ENCODE assay signal across 27 mouse cellular contexts in genomic region chr9:88244492-88244891, GRCm38 (mm10).
"Had no signal": no experiment of that assay in that cellular context is flagged by ENCODE, and none has a peak within 500 bp of the region (broad histone marks: within the 10 kb centered on the region; RNA-seq: fewer than 3 reads in every experiment).

No protein-coding gene starts in this region.

- H3K4me2 ChIP-seq: embryonic facial prominence, embryonic 12.5 days; embryonic facial prominence, embryonic 13.5 days; embryonic facial prominence, embryonic 15.5 days; forebrain, embryonic 12.5 days; forebrain, embryonic 13.5 days; forebrain, embryonic 15.5 days had no signal

- H3K4me3 ChIP-seq: embryonic facial prominence, embryonic 10.5 days; embryonic facial prominence, embryonic 12.5 days; embryonic facial prominence, embryonic 13.5 days; embryonic facial prominence, embryonic 15.5 days; erythroblast, embryonic 14.5 days; forebrain, embryonic 10.5 days; forebrain, embryonic 12.5 days; forebrain, embryonic 13.5 days; forebrain, embryonic 15.5 days; gastrocnemius, adult 2 months had no signal

- H3K4me1 ChIP-seq: embryonic facial prominence, embryonic 12.5 days; embryonic facial prominence, embryonic 15.5 days had no signal

- H3K9me3 ChIP-seq: embryonic facial prominence, embryonic 10.5 days; embryonic facial prominence, embryonic 12.5 days; embryonic facial prominence, embryonic 13.5 days; embryonic facial prominence, embryonic 15.5 days; forebrain, embryonic 10.5 days; forebrain, embryonic 12.5 days; forebrain, embryonic 13.5 days; forebrain, embryonic 15.5 days had no signal

- ATAC-seq: forebrain, embryonic 13.5 days; forebrain, embryonic 14.5 days; forebrain, embryonic 15.5 days; forebrain, embryonic 16.5 days; forebrain, postnatal 0 days had no signal

- H3K27me3 ChIP-seq: embryonic facial prominence, embryonic 12.5 days; embryonic facial prominence, embryonic 13.5 days; embryonic facial prominence, embryonic 15.5 days; forebrain, embryonic 13.5 days; forebrain, embryonic 15.5 days had no signal

- H3K9ac ChIP-seq: embryonic facial prominence, embryonic 12.5 days; embryonic facial prominence, embryonic 13.5 days; embryonic facial prominence, embryonic 15.5 days; forebrain, embryonic 12.5 days; forebrain, embryonic 13.5 days; forebrain, embryonic 15.5 days; forebrain, postnatal 0 days had no signal

- H3K27ac ChIP-seq: embryonic facial prominence, embryonic 10.5 days; embryonic facial prominence, embryonic 12.5 days; embryonic facial prominence, embryonic 13.5 days; embryonic facial prominence, embryonic 15.5 days; forebrain, embryonic 10.5 days; forebrain, embryonic 12.5 days; forebrain, embryonic 13.5 days; forebrain, embryonic 15.5 days; gastrocnemius, adult 2 months had no signal

- H3K36me3 ChIP-seq: embryonic facial prominence, embryonic 10.5 days; embryonic facial prominence, embryonic 12.5 days; embryonic facial prominence, embryonic 13.5 days; embryonic facial prominence, embryonic 15.5 days; forebrain, embryonic 10.5 days; forebrain, embryonic 12.5 days; forebrain, embryonic 15.5 days had no signal

- DNase-seq: cerebellum, adult 18-20 months; cerebellum, adult 2 months; cerebellum, adult 8-10 months; cerebellum, adult 9-10 months; cerebellum, adult 9-11 months; cerebellum, postnatal 10 days; cerebellum, postnatal 14 days; cerebellum, postnatal 25 days; cerebellum, postnatal 36 days; embryo, embryonic 11 days; forebrain, postnatal 0 days; gastrocnemius, adult 2 months; gastrocnemius, postnatal 10 days; gastrocnemius, postnatal 14 days; gastrocnemius, postnatal 25 days; gastrocnemius, postnatal 36 days had no signal
